Mouse (Mus musculus) myocyte (in vitro differentiated cells): ENCODE results near the gene Phgr1. TPM values are rescaled to one million over a fixed set of nuclear protein-coding genes. Genes with fewer than 3 reads are reported as not detected.

Experiments used
- H3K27me3 ChIP-seq: one replicate; pipeline ENCODE4 v1.6.1; 2011; ENCODE audit not compliant: control insufficient read depth, insufficient read depth, insufficient read length
- H3K36me3 ChIP-seq: one replicate; pipeline ENCODE4 v1.6.1; 2011; ENCODE audit not compliant: control insufficient read depth, insufficient read depth
- H3K4me2 ChIP-seq: one replicate; pipeline ENCODE4 v1.6.1; 2011; ENCODE audit warnings: low read depth, control low read depth
- H3K4me3 ChIP-seq: one replicate; pipeline ENCODE4 v1.5.1; 2011; ENCODE audit warnings: mild to moderate bottlenecking, control low read depth, moderate library complexity
- H3K79me2 ChIP-seq: one replicate; pipeline ENCODE4 v1.6.1; 2011; ENCODE audit not compliant: control insufficient read depth, insufficient read depth
- H3ac ChIP-seq: one replicate; pipeline ENCODE4 v1.6.1; 2011; ENCODE audit not compliant: control insufficient read depth, insufficient read length
- CEBPB ChIP-seq: IDR thresholded peaks from 2 replicates; pipeline ENCODE4 v1.6.1; 2011; ENCODE audit warnings: mild to moderate bottlenecking, moderate library complexity; ENCODE audit not compliant: poor library complexity, insufficient read depth, severe bottlenecking
- E2F4 ChIP-seq: IDR thresholded peaks from one replicate; pipeline ENCODE4 v1.6.1; 2011; ENCODE audit warnings: mild to moderate bottlenecking, control low read depth, moderate library complexity; ENCODE audit not compliant: insufficient read depth
- MAX ChIP-seq: IDR thresholded peaks from one replicate; pipeline ENCODE4 v1.6.1; 2011; ENCODE audit warnings: low read depth, mild to moderate bottlenecking, control low read depth
- MYOD1 ChIP-seq, 3 experiments: IDR thresholded peaks; one replicate each; pipeline ENCODE4 v1.6.1; 2011; ENCODE audit warnings: control low read depth in 2 of 3, low read depth in 2 of 3, mild to moderate bottlenecking in 2 of 3, moderate library complexity in 1 of 3; ENCODE audit not compliant: insufficient read length in 2 of 3, control insufficient read depth in 1 of 3
- MYOG ChIP-seq, 3 experiments: IDR thresholded peaks; one replicate each; pipeline ENCODE4 v1.6.1; 2011; ENCODE audit warnings: control low read depth in 2 of 3, low read depth in 2 of 3, mild to moderate bottlenecking in 2 of 3; ENCODE audit not compliant: insufficient read length in 2 of 3, control insufficient read depth in 1 of 3, insufficient read depth in 1 of 3
- POLR2A ChIP-seq: IDR thresholded peaks from one replicate; pipeline ENCODE4 v1.6.1; 2011; ENCODE audit warnings: low read depth, mild to moderate bottlenecking, control low read depth, moderate library complexity; ENCODE audit not compliant: insufficient read length
- POLR2AphosphoS2 ChIP-seq: IDR thresholded peaks from one replicate; pipeline ENCODE4 v1.6.1; 2011; ENCODE audit warnings: low read depth, control low read depth; ENCODE audit not compliant: insufficient read length
- REST ChIP-seq: IDR thresholded peaks from one replicate; pipeline ENCODE4 v1.6.1; 2011; ENCODE audit warnings: mild to moderate bottlenecking, control low read depth, moderate library complexity; ENCODE audit not compliant: insufficient read depth, insufficient read length
- SRF ChIP-seq: IDR thresholded peaks from one replicate; pipeline ENCODE4 v1.6.1; 2011; ENCODE audit warnings: low read depth; ENCODE audit not compliant: control insufficient read depth, insufficient read length
- TCF12 ChIP-seq: IDR thresholded peaks from one replicate; pipeline ENCODE4 v1.6.1; 2011; ENCODE audit warnings: mild to moderate bottlenecking, control low read depth; ENCODE audit not compliant: poor library complexity, insufficient read depth, severe bottlenecking
- TCF3 ChIP-seq: IDR thresholded peaks from one replicate; pipeline ENCODE4 v1.6.1; 2011; ENCODE audit warnings: low read depth, control low read depth; ENCODE audit not compliant: insufficient read length
- USF1 ChIP-seq: IDR thresholded peaks from one replicate; pipeline ENCODE4 v1.6.1; 2011; ENCODE audit warnings: low read depth, mild to moderate bottlenecking, control low read depth, moderate library complexity
- polyA plus RNA-seq: library from polyadenylated mRNA; unstranded; fragments of >200 nt; fragmentation: generic; extraction: Trizol; gene quantifications from one replicate; pipeline ENCODE4 v1.2.1, GENCODE M21; 2012; ENCODE audit warnings: missing spikeins

The Phgr1 gene
- polyA plus RNA-seq, 1 experiment: not detected

DNA sequence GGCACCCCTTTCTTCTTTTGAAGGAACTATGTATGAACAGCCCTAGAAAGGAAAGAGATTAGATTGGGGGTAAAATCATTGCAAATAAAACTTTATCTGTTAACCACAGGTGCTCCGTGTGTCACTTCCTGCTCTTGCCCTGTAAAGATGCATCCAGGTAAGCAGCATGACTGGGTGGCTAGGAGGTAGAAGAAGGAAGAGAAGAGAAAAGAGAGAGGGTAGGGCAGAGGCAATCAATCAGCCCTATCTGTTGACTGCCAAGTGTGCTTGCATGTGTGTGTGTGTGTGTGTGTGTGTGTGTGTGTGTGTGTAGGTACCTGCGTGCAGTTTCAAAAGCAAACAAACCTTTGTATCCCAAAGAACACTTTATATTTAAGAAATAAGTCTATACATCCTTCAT is 2.0 kb downstream of the Phgr1 start:
- Histone ChIP-seq H3K27me3 (no peaks in the 10 kb centered on the region), H3K36me3 (no peaks in the 10 kb centered on the region), H3ac (no peak overlapping the region), H3K4me3 (no peak overlapping the region), H3K79me2 (no peaks in the 10 kb centered on the region), H3K4me2 (no peak overlapping the region)
- TF ChIP-seq E2F4 (no peak), POLR2A (no peak), TCF12 (no peak), CEBPB (no peak), MYOD1 (IDR thresholded peaks at IDR 0.05; ENCODE audit: control insufficient read depth in 1 of 3, insufficient read length in 2 of 3, low read depth in 2 of 3) (no peak), POLR2AphosphoS2 (no peak)

DNA sequence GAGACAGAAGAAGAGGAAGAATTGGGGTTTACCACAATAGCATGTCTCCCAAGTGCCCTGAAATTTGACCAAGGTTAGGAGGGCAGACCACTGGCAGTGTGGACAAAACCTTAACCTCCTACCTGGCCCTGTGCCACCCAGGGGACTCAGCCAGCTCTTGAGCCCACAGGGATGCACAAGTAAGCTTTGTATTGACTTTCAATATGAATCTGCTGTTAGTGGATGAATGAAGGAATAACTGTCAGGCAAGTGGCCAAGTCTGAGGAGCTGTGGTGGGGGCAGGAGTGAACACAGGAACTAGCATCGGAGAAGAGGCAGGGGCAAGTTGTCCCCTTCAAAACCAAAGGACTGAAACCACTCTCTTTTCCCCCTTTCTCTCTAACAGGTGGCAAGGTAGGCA is 2.8 kb downstream of the Phgr1 start:
- Histone ChIP-seq H3K4me2 (no peak overlapping the region), H3K36me3 (no peaks in the 10 kb centered on the region), H3K79me2 (no peaks in the 10 kb centered on the region), H3K27me3 (no peaks in the 10 kb centered on the region), H3K4me3 (no peak overlapping the region), H3ac (no peak overlapping the region)
- TF ChIP-seq TCF12 (no peak), REST (no peak), USF1 (no peak), TCF3 (no peak), POLR2AphosphoS2 (no peak), E2F4 (no peak), MAX (no peak)

DNA sequence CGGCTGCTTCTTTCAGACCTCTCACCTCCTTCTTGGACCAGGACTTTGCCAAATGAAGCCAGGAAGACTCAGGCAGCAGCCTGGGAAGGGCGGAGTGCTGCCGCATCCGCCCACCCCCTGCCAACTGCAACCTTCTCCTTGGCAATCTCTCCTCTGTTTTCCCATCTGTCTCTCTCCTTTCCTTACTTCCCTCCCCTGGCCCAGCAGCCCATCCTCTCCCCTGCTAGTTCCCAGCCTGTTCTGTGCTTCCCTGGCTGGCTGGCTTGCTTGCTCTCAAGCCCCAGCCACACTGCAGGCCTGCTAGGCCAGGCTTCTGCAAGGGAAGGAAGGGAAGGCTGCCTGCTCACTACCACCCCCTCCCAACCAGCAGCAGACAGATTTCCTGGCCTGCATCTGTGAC is 3.3 kb downstream of the Phgr1 start:
- TF ChIP-seq USF1 (no peak), MYOD1 (IDR thresholded peaks at IDR 0.05; ENCODE audit: control insufficient read depth in 1 of 3, insufficient read length in 2 of 3, low read depth in 2 of 3) (peak in 1 of 3 experiments; percentile 57)
- no peaks in the 10 kb centered on the region for H3K27me3 ChIP-seq
- no peaks in the 10 kb centered on the region for H3K79me2 ChIP-seq
- H3K4me3 ChIP-seq: no peak overlapping the region
- no peaks in the 10 kb centered on the region for H3K36me3 ChIP-seq
- H3K4me2 ChIP-seq: no peak overlapping the region
- no peak overlapping the region for H3ac ChIP-seq

DNA sequence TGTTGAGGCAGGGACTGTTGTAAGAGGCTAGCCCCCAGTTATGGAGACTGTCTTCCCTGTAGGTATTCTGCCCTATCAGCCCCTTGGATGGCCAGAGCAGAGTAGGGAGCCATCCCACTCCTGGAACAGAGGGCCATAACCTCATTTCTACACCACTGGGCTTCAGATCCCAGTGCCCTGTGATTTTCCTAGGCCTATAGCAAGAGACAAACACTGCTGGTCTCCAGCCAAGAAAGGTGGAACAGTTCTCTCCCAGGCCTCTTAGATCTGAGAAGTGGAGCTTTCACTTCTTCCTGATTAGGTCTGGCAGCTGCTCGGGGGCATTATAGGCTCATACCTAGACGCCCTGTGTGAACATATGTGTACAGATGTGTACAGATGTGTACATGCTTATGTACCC is 3.7 kb downstream of the Phgr1 start:
- no peak overlapping the region for H3K4me2 ChIP-seq
- H3K27me3 ChIP-seq: no peaks in the 10 kb centered on the region

DNA sequence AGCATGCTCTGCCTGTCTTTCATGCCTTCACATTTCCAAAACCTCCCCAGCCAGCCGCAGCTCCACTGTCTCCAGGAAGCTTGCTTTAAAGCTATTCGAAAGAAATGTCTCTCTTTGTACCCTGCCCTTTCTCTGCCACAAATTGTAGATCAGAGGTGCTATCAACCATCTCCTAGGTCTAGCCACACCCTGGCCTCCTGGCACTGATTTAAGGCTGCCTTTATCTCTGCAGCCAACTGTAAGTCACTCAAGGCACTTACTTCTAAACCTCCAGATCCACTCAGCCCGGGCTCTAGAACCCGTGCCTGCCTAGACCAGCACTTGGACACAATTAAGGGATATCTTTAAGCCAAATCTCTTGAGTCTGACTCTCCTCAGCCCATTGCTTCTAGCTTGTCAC is 5.8 kb downstream of the Phgr1 start:
- TF ChIP-seq POLR2AphosphoS2 (no peak), E2F4 (no peak), TCF12 (no peak)

More for the DNA sequence above, 3.7 kb downstream of the Phgr1 start:
- no peak overlapping the region for H3K4me3 ChIP-seq
- H3ac ChIP-seq: no peak overlapping the region
- H3K79me2 ChIP-seq: no peaks in the 10 kb centered on the region
- no peak for TF ChIP-seq POLR2A
- TF ChIP-seq TCF12: no peak
- TF ChIP-seq MYOG (IDR thresholded peaks at IDR 0.05; ENCODE audit: control insufficient read depth in 1 of 3, insufficient read depth in 1 of 3, insufficient read length in 2 of 3, low read depth in 2 of 3): no peak
- no peak for TF ChIP-seq POLR2AphosphoS2
- TF ChIP-seq MAX: no peak
- no peak for TF ChIP-seq REST
- no peak for TF ChIP-seq TCF3
- no peak for TF ChIP-seq E2F4
- TF ChIP-seq SRF: no peak
- no peak for TF ChIP-seq CEBPB
- no peak for TF ChIP-seq USF1
- TF ChIP-seq MYOD1 (IDR thresholded peaks at IDR 0.05; ENCODE audit: control insufficient read depth in 1 of 3, insufficient read length in 2 of 3, low read depth in 2 of 3): no peak
- H3K36me3 ChIP-seq: no peaks in the 10 kb centered on the region

DNA sequence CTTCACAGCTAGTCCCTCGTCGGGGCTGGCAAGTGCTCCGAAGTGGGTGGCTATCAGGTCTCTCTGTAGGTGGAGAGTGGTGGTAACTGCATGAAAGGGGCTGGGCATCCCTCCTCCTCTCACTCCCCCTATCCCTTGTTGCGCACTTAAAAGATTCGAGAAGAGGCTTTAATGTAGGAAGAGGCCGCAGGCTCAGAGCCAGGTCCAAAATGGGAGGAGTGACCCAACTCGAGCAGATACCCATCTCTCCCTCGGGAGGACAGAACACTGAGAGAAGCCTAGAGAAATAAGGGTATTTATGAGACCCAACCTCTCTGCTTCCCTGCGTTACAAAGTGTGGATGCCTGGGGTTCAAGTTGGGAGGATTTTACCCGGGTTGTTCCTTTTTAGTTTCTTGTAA is 6.5 kb downstream of the Phgr1 start:
- Histone ChIP-seq H3K4me2 (peak overlapping the region; percentile 78), H3K4me3 (peak overlapping the region; percentile 6), H3K79me2 (no peaks in the 10 kb centered on the region), H3ac (no peak overlapping the region), H3K36me3 (no peaks in the 10 kb centered on the region), H3K27me3 (no peaks in the 10 kb centered on the region)
- no peak for TF ChIP-seq MYOD1 (IDR thresholded peaks at IDR 0.05; ENCODE audit: control insufficient read depth in 1 of 3, insufficient read length in 2 of 3, low read depth in 2 of 3)
- no peak for TF ChIP-seq CEBPB

More for the DNA sequence above, 5.8 kb downstream of the Phgr1 start:
- Histone ChIP-seq H3K27me3 (no peaks in the 10 kb centered on the region), H3K4me3 (no peak overlapping the region), H3K36me3 (no peaks in the 10 kb centered on the region), H3K79me2 (no peaks in the 10 kb centered on the region), H3ac (no peak overlapping the region), H3K4me2 (no peak overlapping the region)
